In the genomic region with DNA sequence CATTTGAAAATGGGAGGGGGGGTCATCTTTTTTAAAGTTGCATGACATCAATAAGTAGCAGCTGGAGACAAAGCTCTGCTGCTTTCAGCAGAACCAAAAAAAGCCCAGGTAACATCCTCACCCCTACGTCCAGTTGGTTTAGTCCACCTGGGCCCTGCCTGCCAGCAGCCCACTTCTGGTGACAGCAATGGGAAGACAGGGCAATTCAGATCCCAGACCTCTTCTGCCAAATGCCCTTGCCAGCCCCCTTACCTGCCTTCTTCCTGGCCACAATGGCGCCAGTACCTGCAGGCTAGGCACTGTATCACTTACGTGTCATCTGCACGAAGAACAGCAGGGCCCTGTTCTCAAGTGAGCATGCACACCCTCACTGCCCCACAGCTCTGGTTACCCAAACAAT, we compare ENCODE assay signal across 9 mouse cellular contexts. TPM values are rescaled to one million over a fixed set of nuclear protein-coding genes. Genes with fewer than 3 reads are reported as not detected.
DNase-seq lines count a peak whose midpoint lies in the region; ATAC-seq lines count a peak whose summit lies in the region.
"Had no signal": no experiment of that assay in that cellular context is flagged by ENCODE, and none has a peak within 500 bp of the region (broad histone marks: within the 10 kb centered on the region; RNA-seq: fewer than 3 reads in every experiment).

No protein-coding gene starts in this region.

- peak overlapping the region; percentile 87 for H3K9ac ChIP-seq in kidney, embryonic 16.5 days (replicated peaks; ENCODE audit: low read length)
- no peak overlapping the region for H3K9ac ChIP-seq in liver, embryonic 15.5 days

- peak overlapping the region; percentile 93 for H3K4me2 ChIP-seq in kidney, embryonic 16.5 days (replicated peaks; ENCODE audit: low read depth, low read length)
- peak overlapping the region; percentile 97 for H3K4me2 ChIP-seq in liver, embryonic 15.5 days

- 47% methylated on average over 4 of the region's 4 CpGs for WGBS in kidney, embryonic 16.5 days
- WGBS in liver, embryonic 15.5 days (ENCODE audit: insufficient replicate concordance): 63% methylated on average over 4 of the region's 4 CpGs

- peak overlapping the region; percentile 87 for H3K27ac ChIP-seq in kidney, embryonic 16.5 days (ENCODE audit: low read length)
- no peak overlapping the region for H3K27ac ChIP-seq in liver, embryonic 15.5 days (replicated peaks)

- no peak for DNase-seq in cerebellum, postnatal 4 days (ENCODE audit: low spot score in 2 of 2)
- no peak for DNase-seq in kidney, postnatal 10 days
- peak; percentile 66 to 71 for DNase-seq in cerebellum, postnatal 36 days
- no peak for DNase-seq in adrenal gland, adult 2 months
- no peak for DNase-seq in B cell, adult 2 months
- DNase-seq: lung, postnatal 10 days had no signal

- peak overlapping the region; percentile 79 for H3K4me3 ChIP-seq in kidney, embryonic 16.5 days (ENCODE audit: low read length)
- H3K4me3 ChIP-seq in liver, embryonic 15.5 days (replicated peaks): peak overlapping the region; percentile 70; the same call in 1 of the 2 replicates

- no peaks in the 10 kb centered on the region for H3K9me3 ChIP-seq in kidney, embryonic 16.5 days (ENCODE audit: low read length)
- no peaks in the 10 kb centered on the region for H3K9me3 ChIP-seq in liver, embryonic 15.5 days (replicated peaks)

- H3K27me3 ChIP-seq in kidney, embryonic 16.5 days (ENCODE audit: insufficient read depth, low read length): no peaks in the 10 kb centered on the region
- H3K27me3 ChIP-seq in liver, embryonic 15.5 days: peaks cover 46% of the 10 kb centered on the region

- no peaks in the 10 kb centered on the region for H3K36me3 ChIP-seq in kidney, embryonic 16.5 days (ENCODE audit: insufficient read depth, low read length)
- no peaks in the 10 kb centered on the region for H3K36me3 ChIP-seq in liver, embryonic 15.5 days (replicated peaks)

- 0 out of 2 replicates have a peak, but pooled peaks have one; percentile 10 for ATAC-seq in cerebellum, adult (ENCODE audit: insufficient number of reproducible peaks, low FRiP score, low TSS enrichment)
- ATAC-seq in kidney, embryonic 16.5 days (ENCODE audit: low FRiP score, low TSS enrichment): no peak
- no peak for ATAC-seq in liver, embryonic 15.5 days (ENCODE audit: insufficient read depth)

- peaks cover 23% of the 10 kb centered on the region for H3K4me1 ChIP-seq in kidney, embryonic 16.5 days (ENCODE audit: insufficient read depth, low read length)
- H3K4me1 ChIP-seq in liver, embryonic 15.5 days (replicated peaks): peaks cover 51% of the 10 kb centered on the region

RNA-seq across cellular contexts. Expression of a gene that starts 2.3 kb away (rescaled TPM):
- 52.0 and 53.4 TPM in 2 replicates for polyA plus RNA-seq in kidney, embryonic 16.5 days (2015; fragmentation: Nextera tagmentation; extraction: Ambion mirVana)
- polyA plus RNA-seq in liver, embryonic 15.5 days (2015; fragmentation: Nextera tagmentation; extraction: Ambion mirVana): 68.0 and 77.2 TPM in 2 replicates
- 10 to 100 TPM; 12.2 to 16.6 TPM for total RNA-seq in adrenal gland, adult 2 months (2021)
- 19.3 and 20.6 TPM in 2 replicates for polyA plus RNA-seq in adrenal gland, adult 2 months (2012; rRNA removed)

Comparison
In these comparisons a context has a peak if more than half of its experiments do, and no peak if none do; other contexts are left out.
1. DNase-seq: peak in cerebellum, postnatal 36 days (2 of 2); none in cerebellum, postnatal 4 days (0 of 2), kidney, postnatal 10 days (single experiment), adrenal gland, adult 2 months (single experiment) and B cell, adult 2 months (0 of 2).